Mouse (Mus musculus): ENCODE measurements around the gene Gstt1.
A peak's percentile ranks its signal among the peaks of the same experiment; 100 is the strongest.
"Not testable (repeated sequence)": the region's sequence is repeated elsewhere in the genome, so short reads cannot be mapped to it uniquely, and the experiment has no call there.

Gene Gstt1

GRCm38 (mm10) chr10:75818641-75819040 is 20.3 kb upstream of the Gstt1 start:
- DNase-seq (ENCODE audit: low read depth, low spot score): peak; percentile 14

- DNase-seq (ENCODE audit: low read depth, low spot score): no peak
These were observed 5.8 kb upstream of the Gstt1 start for GRCm38 (mm10) chr10:75804217-75804616.

GRCm38 (mm10) chr10:75797619-75798175 is 687 bp downstream of the Gstt1 start:
- no peak for DNase-seq (ENCODE audit: low read depth, low spot score)

GRCm38 (mm10) chr10:75796731-75797516 is 1.5 kb downstream of the Gstt1 start:
- DNase-seq (ENCODE audit: low read depth, low spot score): no peak

- DNase-seq (ENCODE audit: low read depth, low spot score): no peak
These were observed 3.5 kb downstream of the Gstt1 start for GRCm38 (mm10) chr10:75794880-75795279.

- peak; percentile 72 for DNase-seq (ENCODE audit: low read depth, low spot score)
These were observed 7.6 kb downstream of the Gstt1 start for GRCm38 (mm10) chr10:75790773-75791172.

GRCm38 (mm10) chr10:75789841-75790240 is 8.5 kb downstream of the Gstt1 start:
- DNase-seq (ENCODE audit: low read depth, low spot score): no peak

GRCm38 (mm10) chr10:75789081-75789735 is 9.2 kb downstream of the Gstt1 start:
- DNase-seq (ENCODE audit: low read depth, low spot score): no peak

GRCm38 (mm10) chr10:75788277-75788676 is 10.1 kb downstream of the Gstt1 start:
- DNase-seq (ENCODE audit: low read depth, low spot score): no peak

GRCm38 (mm10) chr10:75785442-75785841 is 12.9 kb downstream of the Gstt1 start:
- no peak for DNase-seq (ENCODE audit: low read depth, low spot score)

GRCm38 (mm10) chr10:75780769-75781578 is 17.4 kb downstream of the Gstt1 start, which contains the start of the genes Gm20441 and Gstt3:
Gm20441 (minus strand) TSS chr10:75780954.
Gstt3 (minus strand) TSS chr10:75781414.
- peak; percentile 84 for DNase-seq (ENCODE audit: low read depth, low spot score)

GRCm38 (mm10) chr10:75779206-75780174 is 18.9 kb downstream of the Gstt1 start:
- peak; percentile 79 for DNase-seq (ENCODE audit: low read depth, low spot score)

GRCm38 (mm10) chr10:75777885-75778284 is 20.5 kb downstream of the Gstt1 start:
- no peak for DNase-seq (ENCODE audit: low read depth, low spot score)

GRCm38 (mm10) chr10:75776562-75776961 is 21.8 kb downstream of the Gstt1 start:
- no peak for DNase-seq (ENCODE audit: low read depth, low spot score)

GRCm38 (mm10) chr10:75774587-75774986 is 23.8 kb downstream of the Gstt1 start:
- no peak for DNase-seq (ENCODE audit: low read depth, low spot score)

- no peak for DNase-seq (ENCODE audit: low read depth, low spot score)
These were observed 24.3 kb downstream of the Gstt1 start for GRCm38 (mm10) chr10:75774102-75774501.

- peak; percentile 94 for DNase-seq (ENCODE audit: low read depth, low spot score)
These were observed 25.4 kb downstream of the Gstt1 start, which contains the start of gene Ddt for GRCm38 (mm10) chr10:75772795-75773664. Ddt (minus strand) TSS chr10:75773414.

GRCm38 (mm10) chr10:75767756-75768155 is 30.6 kb downstream of the Gstt1 start:
- DNase-seq (ENCODE audit: low read depth, low spot score): not testable (repeated sequence)

GRCm38 (mm10) chr10:75766856-75767255 is 31.5 kb downstream of the Gstt1 start:
- no peak for DNase-seq (ENCODE audit: low read depth, low spot score)

All from A20 (cell line).